Comparison of ENCODE assay signal across 36 mouse cellular contexts in the genomic region with DNA sequence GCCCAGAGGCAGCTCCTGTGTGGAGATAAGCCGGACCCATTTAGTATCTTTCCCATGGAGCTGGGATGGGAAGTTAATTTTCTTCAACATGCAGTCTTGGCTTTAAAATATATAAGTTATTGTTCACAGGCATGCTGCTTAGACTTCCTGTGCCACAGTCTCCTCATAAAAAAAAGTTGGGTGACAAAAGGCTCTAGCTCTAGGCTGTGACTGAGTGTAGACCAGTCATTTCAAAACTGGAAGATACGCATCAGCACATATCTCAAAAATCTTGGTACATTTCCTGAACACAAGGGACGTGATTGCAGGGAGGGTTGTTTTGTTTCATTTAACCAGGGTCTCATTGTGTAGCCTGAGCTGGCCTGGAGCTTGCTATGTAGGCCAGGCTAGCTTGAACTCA. TPM values are rescaled to one million over a fixed set of nuclear protein-coding genes. Genes with fewer than 3 reads are reported as not detected.
DNase-seq lines count a peak whose midpoint lies in the region; TF ChIP-seq lines count a peak whose summit lies in the region.
"Had no signal": no experiment of that assay in that cellular context is flagged by ENCODE, and none has a peak within 500 bp of the region (broad histone marks: within the 10 kb centered on the region; RNA-seq: fewer than 3 reads in every experiment).

No protein-coding gene starts in this region.

- H3K36me3 ChIP-seq in spleen, adult 2 months (ENCODE audit: control insufficient read depth, insufficient read depth, low read length): no peaks in the 10 kb centered on the region
- H3K36me3 ChIP-seq: heart, embryonic 13.5 days; midbrain, embryonic 13.5 days had no signal

- H3K4me1 ChIP-seq in spleen, adult 2 months (ENCODE audit: control insufficient read depth, insufficient read depth, insufficient read length): peaks cover 3% of the 10 kb centered on the region; the same call in 1 of the 2 replicates
- H3K4me1 ChIP-seq: forebrain, embryonic 13.5 days; heart, embryonic 13.5 days; midbrain, embryonic 13.5 days had no signal

- intact Hi-C loops in left cerebral cortex, postnatal 10 days (cut with DNase I): no loop called here

- no peak for TF ChIP-seq POLR2A in spleen, adult 2 months (IDR thresholded peaks at IDR 0.05; ENCODE audit: low read depth, low read length)

- H3K27me3 ChIP-seq in spleen, adult 2 months (ENCODE audit: control insufficient read depth, insufficient read depth, low read length): no peaks in the 10 kb centered on the region
- H3K27me3 ChIP-seq: forebrain, embryonic 13.5 days; heart, embryonic 13.5 days; midbrain, embryonic 13.5 days; Patski had no signal

- TF ChIP-seq CTCF in spleen, adult 2 months (IDR thresholded peaks at IDR 0.05; ENCODE audit: extremely low read depth, insufficient read depth, insufficient read length, insufficient replicate concordance): no peak

- no peak overlapping the region for H3K4me3 ChIP-seq in spleen, adult 2 months (ENCODE audit: extremely low read depth, insufficient read depth, insufficient read length)
- H3K4me3 ChIP-seq: forebrain, embryonic 13.5 days; heart, embryonic 13.5 days; midbrain, embryonic 13.5 days had no signal

- 64% methylated on average over 3 of the region's 3 CpGs for WGBS in spleen, adult 2 months

- H3K27ac ChIP-seq in spleen, adult 2 months (ENCODE audit: insufficient read depth, low read length): peak overlapping the region; percentile 38
- H3K27ac ChIP-seq: forebrain, embryonic 13.5 days; heart, embryonic 13.5 days; hindbrain, embryonic 14.5 days; kidney, postnatal 0 days; midbrain, embryonic 13.5 days had no signal

- DNase-seq in spleen, adult 2 months (ENCODE audit: low read depth in 1 of 2, low spot score in 2 of 2): no peak
- DNase-seq in spleen, postnatal 14 days (ENCODE audit: low spot score in 2 of 2): no peak
- peak; percentile 79 for DNase-seq in CD4-positive, CD25-positive, alpha-beta regulatory T cell, adult 2 months (ENCODE audit: low read depth, low spot score)
- peak; percentile 92 for DNase-seq in induced T-regulatory cell, adult 2 months (ENCODE audit: low read depth)
- DNase-seq in spleen, postnatal 10 days (ENCODE audit: low spot score in 2 of 2): no peak
- DNase-seq in testis, postnatal 14 days (ENCODE audit: low spot score): no peak
- DNase-seq in left cerebral cortex, postnatal 10 days (ENCODE audit: extremely low spot score in 1 of 2, low spot score in 2 of 2): no peak
- DNase-seq: adrenal gland, postnatal 25 days; cerebellum, adult 18-20 months; cerebellum, postnatal 36 days; gastrocnemius, postnatal 10 days; heart, postnatal 10 days; kidney, adult 2 months; layer of hippocampus, postnatal 36 days; liver; lung, adult 18-20 months; lung, postnatal 4 days; thymus, postnatal 25 days had no signal

RNA-seq across cellular contexts. Expression of gene Nmur1, which starts 31.8 kb away (rescaled TPM):
- polyA plus RNA-seq in spleen, adult 2 months (2012; rRNA removed): 0.11 and 0.34 TPM in 2 replicates
- total RNA-seq in left cerebral cortex, postnatal 10 days (2021): under 1 TPM in 1 of 2 experiments, not detected in 1; 0.63 TPM
- total RNA-seq: adrenal gland, adult 18-20 months; adrenal gland, postnatal 25 days; gastrocnemius, postnatal 10 days; heart, adult 8-10 months; heart, postnatal 10 days; hematopoietic stem cell, adult 5-6 weeks; layer of hippocampus, postnatal 36 days; megakaryocyte-erythroid progenitor cell, adult 5-6 weeks; MEL had no signal
- polyA plus RNA-seq: embryonic facial prominence, embryonic 11.5 days; forebrain, embryonic 13.5 days; heart, embryonic 13.5 days; hindbrain, embryonic 14.5 days; intestine, embryonic 14.5 days; kidney, postnatal 0 days; midbrain, embryonic 13.5 days; neural tube, embryonic 14.5 days; Patski had no signal

RNA-seq across cellular contexts. Expression of gene Tex44, which starts 31.9 kb away (rescaled TPM):
- polyA plus RNA-seq in spleen, adult 2 months (2012; rRNA removed): not detected in 2 replicates
- not detected for total RNA-seq in left cerebral cortex, postnatal 10 days (2021)
- total RNA-seq: adrenal gland, adult 18-20 months; adrenal gland, postnatal 25 days; gastrocnemius, postnatal 10 days; heart, adult 8-10 months; heart, postnatal 10 days; hematopoietic stem cell, adult 5-6 weeks; layer of hippocampus, postnatal 36 days; left cerebral cortex, postnatal 14 days; megakaryocyte-erythroid progenitor cell, adult 5-6 weeks; MEL had no signal
- polyA plus RNA-seq: embryonic facial prominence, embryonic 11.5 days; forebrain, embryonic 13.5 days; heart, embryonic 13.5 days; hindbrain, embryonic 14.5 days; intestine, embryonic 14.5 days; kidney, adult 2 months; kidney, postnatal 0 days; large intestine, adult 2 months; limb, embryonic 11.5 days; lung, postnatal 0 days; midbrain, embryonic 13.5 days; neural tube, embryonic 14.5 days; Patski had no signal

RNA-seq across cellular contexts. Expression of gene Ncl, which starts 35.0 kb away (rescaled TPM):
- 8.5 and 9.1 TPM in 2 replicates for polyA plus RNA-seq in spleen, adult 2 months (2012; rRNA removed)
- total RNA-seq in left cerebral cortex, postnatal 10 days (2021): 100 to 1,000 TPM; 177 to 184 TPM

Comparison
In these comparisons a context has a peak if more than half of its experiments do, and no peak if none do; other contexts are left out.
1. DNase-seq: peak in CD4-positive, CD25-positive, alpha-beta regulatory T cell, adult 2 months (single experiment) and induced T-regulatory cell, adult 2 months (single experiment); none in spleen, adult 2 months (0 of 2), spleen, postnatal 14 days (0 of 2), spleen, postnatal 10 days (0 of 2), testis, postnatal 14 days (single experiment) and left cerebral cortex, postnatal 10 days (0 of 2).